9 mouse cellular contexts compared by ENCODE assay signal in the genomic region with DNA sequence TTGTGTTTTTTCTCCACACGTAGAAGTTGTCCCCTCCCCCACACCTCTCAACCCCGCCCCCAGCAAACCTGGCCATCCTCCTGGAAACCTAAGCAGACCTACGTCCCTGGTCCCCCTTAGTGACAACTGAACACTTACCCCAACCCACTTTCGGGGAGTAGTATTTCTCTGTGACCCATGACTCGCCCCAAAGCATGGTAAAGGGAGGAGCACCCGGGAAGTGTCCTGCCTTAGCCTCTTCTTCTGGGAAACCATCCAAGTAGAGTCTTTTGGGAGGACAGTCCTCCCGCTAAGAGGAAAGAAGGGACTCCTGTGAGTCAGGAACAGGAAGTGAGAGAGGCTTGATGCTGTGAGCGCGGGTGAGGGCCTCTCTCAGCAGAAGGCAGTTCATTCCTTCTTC. TPM values are rescaled to one million over a fixed set of nuclear protein-coding genes. Genes with fewer than 3 reads are reported as not detected.
DNase-seq lines count a peak whose midpoint lies in the region; ATAC-seq and TF ChIP-seq lines count a peak whose summit lies in the region.
"Had no signal": no experiment of that assay in that cellular context is flagged by ENCODE, and none has a peak within 500 bp of the region (broad histone marks: within the 10 kb centered on the region; RNA-seq: fewer than 3 reads in every experiment).

No protein-coding gene starts in this region.

- peak overlapping the region; percentile 99 for H3K4me2 ChIP-seq in intestine, postnatal 0 days (replicated peaks; ENCODE audit: low read depth)

- peak; percentile 49 to 83 for DNase-seq in adrenal gland, adult (ENCODE audit: inconsistent age in 2 of 2, low spot score in 1 of 2)
- no peak for DNase-seq in adrenal gland, adult 8-10 months
- DNase-seq in lung, postnatal 14 days = peak; percentile 44
- DNase-seq in layer of hippocampus, postnatal 10 days (ENCODE audit: low spot score in 2 of 2) = no peak
- DNase-seq in urinary bladder, adult 2 months (ENCODE audit: low spot score) = no peak
- DNase-seq in left cerebral cortex, adult 2 months (ENCODE audit: extremely low spot score in 1 of 2, low spot score in 2 of 2) = no peak

- H3K9ac ChIP-seq in intestine, postnatal 0 days (ENCODE audit: low read depth, low read length) = peak overlapping the region; percentile 34; the same call in 1 of the 2 replicates

- peaks cover 43% of the 10 kb centered on the region for H3K27me3 ChIP-seq in intestine, postnatal 0 days (replicated peaks; ENCODE audit: control insufficient read depth, insufficient read depth, low read length)

- TF ChIP-seq CTCF in bone marrow macrophage, adult 2 months (IDR thresholded peaks at IDR 0.05; ENCODE audit: low read depth, low read length) = no peak
- TF ChIP-seq CTCF in intestine, postnatal 0 days (IDR thresholded peaks at IDR 0.05; ENCODE audit: low read depth) = no peak
- TF ChIP-seq CTCF in left cerebral cortex, adult 2 months (IDR thresholded peaks at IDR 0.05) = no peak

- H3K4me3 ChIP-seq in bone marrow macrophage, adult 2 months (ENCODE audit: insufficient read depth, low read length) = peak overlapping the region; percentile 82
- H3K4me3 ChIP-seq in intestine, postnatal 0 days (ENCODE audit: low read depth, low read length) = peak overlapping the region; percentile 39
- no peak overlapping the region for H3K4me3 ChIP-seq in left cerebral cortex, adult 2 months

- peak overlapping the region; percentile 87 for H3K27ac ChIP-seq in bone marrow macrophage, adult 2 months (ENCODE audit: insufficient read depth, low read depth, low read length)
- H3K27ac ChIP-seq in intestine, postnatal 0 days (ENCODE audit: low read depth, low read length) = peak overlapping the region; percentile 72; the same call in 1 of the 2 replicates
- no peak overlapping the region for H3K27ac ChIP-seq in left cerebral cortex, adult 2 months

- H3K9me3 ChIP-seq in intestine, postnatal 0 days (ENCODE audit: control insufficient read depth) = no peaks in the 10 kb centered on the region

- H3K4me1 ChIP-seq in bone marrow macrophage, adult 2 months (ENCODE audit: control insufficient read depth, insufficient read depth, low read length) = peaks cover 25% of the 10 kb centered on the region
- H3K4me1 ChIP-seq in intestine, postnatal 0 days (replicated peaks; ENCODE audit: control insufficient read depth, insufficient read depth, low read length) = no peaks in the 10 kb centered on the region

- no peaks in the 10 kb centered on the region for H3K36me3 ChIP-seq in intestine, postnatal 0 days (ENCODE audit: control insufficient read depth, insufficient read depth)

- TF ChIP-seq POLR2A in bone marrow macrophage, adult 2 months (IDR thresholded peaks at IDR 0.05; ENCODE audit: borderline replicate concordance, low read depth, low read length) = no peak

- 31% methylated on average over 8 of the region's 9 CpGs for WGBS in intestine, postnatal 0 days

- intact Hi-C loops in left cerebral cortex, adult 2 months (cut with DNase I) = loop anchor here (5.0 kb wide), 2 partner anchors 148 to 152 kb away; partner anchors contain the start of genes Evx1 and Skap2

- no peak for ATAC-seq in intestine, postnatal 0 days

RNA-seq across cellular contexts. Expression of gene Hoxa1, which starts 1.9 kb away (rescaled TPM):
- total RNA-seq in adrenal gland, adult 8-10 months (2022) = 1 to 10 TPM in 1 of 4 experiments, under 1 TPM in 3; 0.23 to 1.1 (median 0.83) TPM
- 1.1 and 2.2 TPM in 2 replicates for polyA plus RNA-seq in bone marrow macrophage, adult 2 months (2012; ENCODE audit: insufficient read depth, insufficient read length, missing spikeins)
- polyA plus RNA-seq in intestine, postnatal 0 days (2015; fragmentation: Nextera tagmentation; extraction: Ambion mirVana) = 0.37 and 0.52 TPM in 2 replicates
- total RNA-seq in layer of hippocampus, postnatal 10 days (2021) = not detected
- 0.73 and 0.83 TPM in 2 replicates for polyA plus RNA-seq in urinary bladder, adult 2 months (2012; rRNA removed)
- not detected for total RNA-seq in left cerebral cortex, adult 2 months (2021)
- total RNA-seq: neutrophil, adult 5-6 weeks had no signal

RNA-seq across cellular contexts. Expression of gene Hoxa2, which starts 4.7 kb away (rescaled TPM):
- 1 to 10 TPM in 3 of 4 experiments, under 1 TPM in 1; 0.80 to 3.4 (median 2.6) TPM for total RNA-seq in adrenal gland, adult 8-10 months (2022)
- not detected in 2 replicates for polyA plus RNA-seq in bone marrow macrophage, adult 2 months (2012; ENCODE audit: insufficient read depth, insufficient read length, missing spikeins)
- polyA plus RNA-seq in intestine, postnatal 0 days (2015; fragmentation: Nextera tagmentation; extraction: Ambion mirVana) = 3.3 TPM in 2 replicates
- total RNA-seq in layer of hippocampus, postnatal 10 days (2021) = not detected
- 1.3 and 1.9 TPM in 2 replicates for polyA plus RNA-seq in urinary bladder, adult 2 months (2012; rRNA removed)
- not detected for total RNA-seq in left cerebral cortex, adult 2 months (2021)
- total RNA-seq: neutrophil, adult 5-6 weeks had no signal

RNA-seq across cellular contexts. Expression of gene 5730596B20Rik, which starts 17.3 kb away (rescaled TPM):
- total RNA-seq in adrenal gland, adult 8-10 months (2022) = under 1 TPM; 0.17 to 0.77 (median 0.42) TPM
- polyA plus RNA-seq in bone marrow macrophage, adult 2 months (2012; ENCODE audit: insufficient read depth, insufficient read length, missing spikeins) = not detected in 2 replicates
- polyA plus RNA-seq in intestine, postnatal 0 days (2015; fragmentation: Nextera tagmentation; extraction: Ambion mirVana) = 0.61 and 0.97 TPM in 2 replicates
- total RNA-seq in layer of hippocampus, postnatal 10 days (2021) = not detected
- 0.04 and 0.07 TPM in 2 replicates for polyA plus RNA-seq in urinary bladder, adult 2 months (2012; rRNA removed)
- not detected for total RNA-seq in left cerebral cortex, adult 2 months (2021)
- total RNA-seq: neutrophil, adult 5-6 weeks had no signal

RNA-seq across cellular contexts. Expression of gene Hoxa4, which starts 31.6 kb away (rescaled TPM):
- total RNA-seq in adrenal gland, adult 8-10 months (2022) = 1 to 10 TPM; 1.9 to 3.3 (median 2.7) TPM
- 1.0 and 1.2 TPM in 2 replicates for polyA plus RNA-seq in bone marrow macrophage, adult 2 months (2012; ENCODE audit: insufficient read depth, insufficient read length, missing spikeins)
- polyA plus RNA-seq in intestine, postnatal 0 days (2015; fragmentation: Nextera tagmentation; extraction: Ambion mirVana) = 3.6 and 4.5 TPM in 2 replicates
- total RNA-seq in layer of hippocampus, postnatal 10 days (2021) = not detected
- polyA plus RNA-seq in urinary bladder, adult 2 months (2012; rRNA removed) = 0.61 and 0.62 TPM in 2 replicates
- total RNA-seq in left cerebral cortex, adult 2 months (2021) = not detected
- total RNA-seq: neutrophil, adult 5-6 weeks had no signal

RNA-seq across cellular contexts. Expression of gene Hoxa5, which starts 44.4 kb away (rescaled TPM):
- total RNA-seq in adrenal gland, adult 8-10 months (2022) = 10 to 100 TPM; 10.8 to 15.6 (median 13.3) TPM
- polyA plus RNA-seq in bone marrow macrophage, adult 2 months (2012; ENCODE audit: insufficient read depth, insufficient read length, missing spikeins) = not detected in 2 replicates
- 14.8 and 15.3 TPM in 2 replicates for polyA plus RNA-seq in intestine, postnatal 0 days (2015; fragmentation: Nextera tagmentation; extraction: Ambion mirVana)
- total RNA-seq in layer of hippocampus, postnatal 10 days (2021) = not detected
- polyA plus RNA-seq in urinary bladder, adult 2 months (2012; rRNA removed) = 6.1 and 7.2 TPM in 2 replicates
- not detected for total RNA-seq in left cerebral cortex, adult 2 months (2021)
- total RNA-seq: neutrophil, adult 5-6 weeks had no signal

Comparison
In these comparisons a context has a peak if more than half of its experiments do, and no peak if none do; other contexts are left out.
1. DNase-seq: peak in adrenal gland, adult (2 of 2) and lung, postnatal 14 days (single experiment); none in adrenal gland, adult 8-10 months (single experiment), layer of hippocampus, postnatal 10 days (0 of 2), urinary bladder, adult 2 months (single experiment) and left cerebral cortex, adult 2 months (0 of 2).